9 mouse cellular contexts compared by ENCODE assay signal in the genomic region with DNA sequence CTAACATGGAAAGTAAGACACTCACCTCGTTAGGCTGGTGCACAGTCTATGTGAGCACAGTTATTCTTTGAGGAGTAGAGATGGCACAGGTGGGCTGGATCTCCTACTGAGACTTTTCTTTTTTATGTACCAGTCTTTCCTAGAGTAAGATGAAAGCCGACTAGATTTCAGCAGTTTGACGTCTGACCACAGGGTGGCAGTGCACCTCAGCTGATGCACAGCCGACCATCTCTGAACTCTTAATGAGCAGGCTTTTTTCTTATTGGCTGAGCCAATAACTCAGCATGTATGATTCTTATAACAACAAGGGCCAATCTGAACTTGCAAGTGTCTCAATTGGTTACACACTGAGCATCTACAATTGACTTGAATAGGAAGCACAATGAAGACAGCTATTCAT.
DNase-seq lines count a peak whose midpoint lies in the region; ATAC-seq lines count a peak whose summit lies in the region.
"Had no signal": no experiment of that assay in that cellular context is flagged by ENCODE, and none has a peak within 500 bp of the region (broad histone marks: within the 10 kb centered on the region; RNA-seq: fewer than 3 reads in every experiment).

No protein-coding gene starts in this region.

- WGBS in hindbrain, embryonic 11.5 days = 37% methylated on average over 4 of the region's 4 CpGs
- 44% methylated on average over 4 of the region's 4 CpGs for WGBS in hindbrain, embryonic 10.5 days
- 29% methylated on average over 4 of the region's 4 CpGs for WGBS in heart, embryonic 11.5 days (ENCODE audit: insufficient replicate concordance)
- 38% methylated on average over 4 of the region's 4 CpGs for WGBS in hindbrain, embryonic 16.5 days

- no peak for ATAC-seq in hindbrain, embryonic 11.5 days (ENCODE audit: low FRiP score)
- peak; percentile 79 for ATAC-seq in common myeloid progenitor, adult 5-6 weeks (replicated peaks; ENCODE audit: low read depth, poor library complexity, severe bottlenecking)
- ATAC-seq in heart, embryonic 11.5 days (replicated peaks; ENCODE audit: insufficient number of reproducible peaks, low FRiP score, low TSS enrichment) = no peak
- no peak for ATAC-seq in hindbrain, embryonic 16.5 days

- no peak overlapping the region for H3K9ac ChIP-seq in hindbrain, embryonic 11.5 days (ENCODE audit: low read depth, low read length)
- no peak overlapping the region for H3K9ac ChIP-seq in heart, embryonic 11.5 days (ENCODE audit: low read depth, low read length)
- no peak overlapping the region for H3K9ac ChIP-seq in hindbrain, embryonic 16.5 days (ENCODE audit: low read depth, low read length)
- H3K9ac ChIP-seq: hindbrain, embryonic 12.5 days had no signal

- H3K4me3 ChIP-seq in hindbrain, embryonic 11.5 days (ENCODE audit: low read depth, low read length) = no peak overlapping the region
- no peak overlapping the region for H3K4me3 ChIP-seq in hindbrain, embryonic 10.5 days
- no peak overlapping the region for H3K4me3 ChIP-seq in heart, embryonic 11.5 days (ENCODE audit: low read depth, low read length)
- no peak overlapping the region for H3K4me3 ChIP-seq in hindbrain, embryonic 16.5 days (ENCODE audit: low read length)
- H3K4me3 ChIP-seq: hindbrain, embryonic 12.5 days had no signal

- H3K4me1 ChIP-seq in hindbrain, embryonic 11.5 days (replicated peaks; ENCODE audit: control insufficient read depth, insufficient read depth, low read length) = no peaks in the 10 kb centered on the region
- H3K4me1 ChIP-seq in hindbrain, embryonic 10.5 days (replicated peaks) = no peaks in the 10 kb centered on the region
- H3K4me1 ChIP-seq in heart, embryonic 11.5 days (ENCODE audit: control insufficient read depth, insufficient read depth, low read length) = no peaks in the 10 kb centered on the region
- no peaks in the 10 kb centered on the region for H3K4me1 ChIP-seq in hindbrain, embryonic 16.5 days (ENCODE audit: control insufficient read depth, insufficient read depth, low read depth, low read length)
- H3K4me1 ChIP-seq: hindbrain, embryonic 12.5 days had no signal

- H3K4me2 ChIP-seq in hindbrain, embryonic 11.5 days (replicated peaks; ENCODE audit: low read depth, low read length) = no peak overlapping the region
- H3K4me2 ChIP-seq in heart, embryonic 11.5 days = no peak overlapping the region
- no peak overlapping the region for H3K4me2 ChIP-seq in hindbrain, embryonic 16.5 days (ENCODE audit: low read length)
- H3K4me2 ChIP-seq: hindbrain, embryonic 12.5 days had no signal

- peak; percentile 1 for DNase-seq in hindbrain, embryonic 11.5 days (ENCODE audit: low spot score)
- DNase-seq in hindbrain, embryonic 10.5 days (ENCODE audit: low spot score) = no peak
- peak; percentile 3 for DNase-seq in right cerebral cortex, postnatal 4 days
- DNase-seq in right cerebral cortex, postnatal 25 days = no peak
- no peak for DNase-seq in spleen, postnatal 36 days (ENCODE audit: low spot score in 2 of 2)

- no peaks in the 10 kb centered on the region for H3K27me3 ChIP-seq in hindbrain, embryonic 11.5 days (ENCODE audit: control insufficient read depth, insufficient read depth, low read length)
- H3K27me3 ChIP-seq in hindbrain, embryonic 10.5 days (ENCODE audit: insufficient read depth, poor library complexity, severe bottlenecking) = no peaks in the 10 kb centered on the region
- H3K27me3 ChIP-seq in heart, embryonic 11.5 days (ENCODE audit: control insufficient read depth, insufficient read depth, low read length) = no peaks in the 10 kb centered on the region
- H3K27me3 ChIP-seq in hindbrain, embryonic 16.5 days (replicated peaks; ENCODE audit: control insufficient read depth, insufficient read depth, low read length) = no peaks in the 10 kb centered on the region
- H3K27me3 ChIP-seq: hindbrain, embryonic 12.5 days had no signal

- no peaks in the 10 kb centered on the region for H3K36me3 ChIP-seq in hindbrain, embryonic 11.5 days (ENCODE audit: control insufficient read depth, insufficient read depth, low read length)
- H3K36me3 ChIP-seq in hindbrain, embryonic 10.5 days = no peaks in the 10 kb centered on the region
- H3K36me3 ChIP-seq in heart, embryonic 11.5 days (ENCODE audit: control insufficient read depth, insufficient read depth, low read length) = no peaks in the 10 kb centered on the region
- H3K36me3 ChIP-seq in hindbrain, embryonic 16.5 days (ENCODE audit: control insufficient read depth, insufficient read depth, low read length) = no peaks in the 10 kb centered on the region
- H3K36me3 ChIP-seq: hindbrain, embryonic 12.5 days had no signal

- no peaks in the 10 kb centered on the region for H3K9me3 ChIP-seq in hindbrain, embryonic 11.5 days (ENCODE audit: control insufficient read depth, low read length)
- H3K9me3 ChIP-seq in hindbrain, embryonic 10.5 days = peaks cover 15% of the 10 kb centered on the region
- peaks cover 4% of the 10 kb centered on the region; the same call in 1 of the 2 replicates for H3K9me3 ChIP-seq in heart, embryonic 11.5 days (replicated peaks; ENCODE audit: control insufficient read depth, low read length)
- H3K9me3 ChIP-seq in hindbrain, embryonic 16.5 days (ENCODE audit: control insufficient read depth, low read length) = no peaks in the 10 kb centered on the region
- H3K9me3 ChIP-seq: hindbrain, embryonic 12.5 days had no signal

- H3K27ac ChIP-seq in hindbrain, embryonic 11.5 days (ENCODE audit: low read depth, low read length) = no peak overlapping the region
- H3K27ac ChIP-seq in hindbrain, embryonic 10.5 days = no peak overlapping the region
- no peak overlapping the region for H3K27ac ChIP-seq in heart, embryonic 11.5 days (ENCODE audit: low read depth, low read length)
- H3K27ac ChIP-seq in hindbrain, embryonic 16.5 days (ENCODE audit: low read depth, low read length) = no peak overlapping the region
- H3K27ac ChIP-seq: hindbrain, embryonic 12.5 days had no signal

Comparison
In these comparisons a context has a peak if more than half of its experiments do, and no peak if none do; other contexts are left out.
1. DNase-seq: peak in hindbrain, embryonic 11.5 days (single experiment) and right cerebral cortex, postnatal 4 days (single experiment); none in hindbrain, embryonic 10.5 days (single experiment), right cerebral cortex, postnatal 25 days (single experiment) and spleen, postnatal 36 days (0 of 2).